Mouse (Mus musculus): ENCODE data around the gene Exoc3l4.

DNA sequence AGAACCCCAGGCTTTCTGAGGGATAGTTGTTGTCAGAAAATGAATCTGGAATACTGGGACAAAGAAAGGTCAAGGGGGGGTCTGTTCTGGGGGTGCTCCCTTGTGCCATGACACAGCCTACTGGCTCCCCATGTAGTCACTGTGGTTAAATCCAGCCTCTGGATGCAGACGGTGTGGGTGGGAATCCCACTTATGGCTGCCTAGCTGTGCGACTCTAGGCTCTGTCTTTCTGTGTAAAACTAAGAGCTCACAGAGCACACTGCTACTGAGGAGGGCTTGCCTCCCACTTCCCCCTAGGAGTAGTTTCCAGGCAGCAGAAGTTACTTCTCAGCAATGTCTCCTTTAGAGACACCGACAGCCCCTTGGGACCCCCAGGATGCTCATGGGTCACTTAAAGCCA lies 19.4 kb downstream of the Exoc3l4 start:
- no peak for TF ChIP-seq MAX (IDR thresholded peaks at IDR 0.05)
- TF ChIP-seq CTCF (IDR thresholded peaks at IDR 0.05; ENCODE audit: control insufficient read depth, insufficient read depth, insufficient read length), result no peak
- TF ChIP-seq USF1 (IDR thresholded peaks at IDR 0.05; ENCODE audit: low read depth), result no peak
- no peak for TF ChIP-seq CEBPB (IDR thresholded peaks at IDR 0.05; ENCODE audit: low read depth)
- no peak for TF ChIP-seq MYOG (IDR thresholded peaks at IDR 0.05; ENCODE audit: control insufficient read depth, extremely low read depth, insufficient read length)
